Mouse (Mus musculus) natural killer cell, adult 2 months (primary cell): ENCODE data around the gene Defb22.
A peak's percentile ranks its signal among the peaks of the same experiment; 100 is the strongest.

Experiments
- DNase-seq, 2 experiments: peaks; one replicate each; pipeline ENCODE4 v3.0.0; 2022; ENCODE audit warnings: low spot score in 2 of 2

The Defb22 gene

GRCm38 (mm10) chr2:152439833-152440232 lies 50.1 kb downstream of the Defb22 start:
- DNase-seq = no peak

GRCm38 (mm10) chr2:152438963-152439362 lies 51.0 kb downstream of the Defb22 start:
- no peak for DNase-seq

- peak; percentile 71 to 83 for DNase-seq
Measured at GRCm38 (mm10) chr2:152436983-152437860, 52.7 kb downstream of the Defb22 start.

- DNase-seq = no peak
Measured at GRCm38 (mm10) chr2:152436405-152436901, 53.5 kb downstream of the Defb22 start.
